Mouse (Mus musculus): ENCODE results near the gene Prpf18. TPM values are rescaled to one million over a fixed set of nuclear protein-coding genes. Genes with fewer than 3 reads are reported as not detected.

Prpf18 gene
- 5.0 and 5.3 TPM in 2 replicates for polyA plus RNA-seq (2012; rRNA removed)

DNA sequence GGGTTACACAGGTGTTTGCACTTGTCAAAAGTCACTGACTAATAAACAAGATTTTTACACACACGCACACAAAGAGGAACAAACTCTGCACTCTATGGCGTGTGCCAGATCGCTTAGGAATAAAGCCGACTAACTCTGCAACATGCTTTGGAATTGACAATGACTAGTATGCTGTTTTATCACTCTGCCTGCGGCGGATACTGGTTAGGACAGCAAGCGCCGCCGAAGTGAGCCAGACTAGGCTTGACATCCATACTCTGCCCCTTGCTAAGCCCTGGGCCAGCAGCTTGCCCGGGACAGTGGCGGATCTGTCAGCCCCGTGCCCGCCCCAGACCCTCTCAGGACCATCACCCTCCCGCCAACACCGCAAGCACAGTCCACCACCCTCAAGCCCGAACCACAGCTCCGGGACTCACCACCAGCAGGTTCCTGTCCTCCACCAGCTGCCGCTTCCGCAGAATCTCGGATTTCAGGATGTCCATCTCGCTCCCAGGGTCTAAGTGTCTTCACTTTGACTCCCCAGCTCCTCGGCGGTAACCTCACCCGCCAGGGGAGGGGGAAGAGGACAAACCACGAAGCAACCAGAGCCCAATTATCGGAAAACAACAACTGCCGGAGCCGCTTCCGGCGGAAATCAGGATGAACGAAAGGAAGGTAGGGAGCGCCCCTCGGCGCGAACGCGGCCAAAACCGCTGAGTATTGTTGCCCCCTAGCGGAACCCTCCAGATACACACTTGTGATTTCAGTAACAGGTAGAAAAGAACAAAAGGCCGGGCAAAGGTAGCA is at the start of gene Prpf18:
Gene Prpf18, minus strand, starts transcription at position 614 of the 786 bp plus-strand sequence.

Other genes with a start within 250 kb of the Prpf18 start
- gene Bend7, start 65.7 kb upstream of the Prpf18 start, polyA plus RNA-seq (2012; rRNA removed), result 2.4 and 2.9 TPM in 2 replicates
- gene Sephs1, start 229.5 kb upstream of the Prpf18 start, polyA plus RNA-seq (2012; rRNA removed), result 10.8 and 11.3 TPM in 2 replicates

All from colon, adult 2 months (tissue).